Mouse (Mus musculus) myocyte (in vitro differentiated cells): Measurements from ENCODE around the gene Neurl1a. TPM values are rescaled to one million over a fixed set of nuclear protein-coding genes. Genes with fewer than 3 reads are reported as not detected.

Source experiments
- H3K27me3 ChIP-seq: one replicate; pipeline ENCODE4 v1.6.1; 2011; ENCODE audit not compliant: control insufficient read depth, insufficient read depth, insufficient read length
- H3K36me3 ChIP-seq: one replicate; pipeline ENCODE4 v1.6.1; 2011; ENCODE audit not compliant: control insufficient read depth, insufficient read depth
- H3K4me2 ChIP-seq: one replicate; pipeline ENCODE4 v1.6.1; 2011; ENCODE audit warnings: low read depth, control low read depth
- H3K4me3 ChIP-seq: one replicate; pipeline ENCODE4 v1.5.1; 2011; ENCODE audit warnings: mild to moderate bottlenecking, control low read depth, moderate library complexity
- H3K79me2 ChIP-seq: one replicate; pipeline ENCODE4 v1.6.1; 2011; ENCODE audit not compliant: control insufficient read depth, insufficient read depth
- H3ac ChIP-seq: one replicate; pipeline ENCODE4 v1.6.1; 2011; ENCODE audit not compliant: control insufficient read depth, insufficient read length
- CEBPB ChIP-seq: IDR thresholded peaks from 2 replicates; pipeline ENCODE4 v1.6.1; 2011; ENCODE audit warnings: mild to moderate bottlenecking, moderate library complexity; ENCODE audit not compliant: poor library complexity, insufficient read depth, severe bottlenecking
- E2F4 ChIP-seq: IDR thresholded peaks from one replicate; pipeline ENCODE4 v1.6.1; 2011; ENCODE audit warnings: mild to moderate bottlenecking, control low read depth, moderate library complexity; ENCODE audit not compliant: insufficient read depth
- MAX ChIP-seq: IDR thresholded peaks from one replicate; pipeline ENCODE4 v1.6.1; 2011; ENCODE audit warnings: low read depth, mild to moderate bottlenecking, control low read depth
- MYOD1 ChIP-seq, 3 experiments: IDR thresholded peaks; one replicate each; pipeline ENCODE4 v1.6.1; 2011; ENCODE audit warnings: control low read depth in 2 of 3, low read depth in 2 of 3, mild to moderate bottlenecking in 2 of 3, moderate library complexity in 1 of 3; ENCODE audit not compliant: insufficient read length in 2 of 3, control insufficient read depth in 1 of 3
- MYOG ChIP-seq, 3 experiments: IDR thresholded peaks; one replicate each; pipeline ENCODE4 v1.6.1; 2011; ENCODE audit warnings: control low read depth in 2 of 3, low read depth in 2 of 3, mild to moderate bottlenecking in 2 of 3; ENCODE audit not compliant: insufficient read length in 2 of 3, control insufficient read depth in 1 of 3, insufficient read depth in 1 of 3
- POLR2A ChIP-seq: IDR thresholded peaks from one replicate; pipeline ENCODE4 v1.6.1; 2011; ENCODE audit warnings: low read depth, mild to moderate bottlenecking, control low read depth, moderate library complexity; ENCODE audit not compliant: insufficient read length
- POLR2AphosphoS2 ChIP-seq: IDR thresholded peaks from one replicate; pipeline ENCODE4 v1.6.1; 2011; ENCODE audit warnings: low read depth, control low read depth; ENCODE audit not compliant: insufficient read length
- REST ChIP-seq: IDR thresholded peaks from one replicate; pipeline ENCODE4 v1.6.1; 2011; ENCODE audit warnings: mild to moderate bottlenecking, control low read depth, moderate library complexity; ENCODE audit not compliant: insufficient read depth, insufficient read length
- SRF ChIP-seq: IDR thresholded peaks from one replicate; pipeline ENCODE4 v1.6.1; 2011; ENCODE audit warnings: low read depth; ENCODE audit not compliant: control insufficient read depth, insufficient read length
- TCF12 ChIP-seq: IDR thresholded peaks from one replicate; pipeline ENCODE4 v1.6.1; 2011; ENCODE audit warnings: mild to moderate bottlenecking, control low read depth; ENCODE audit not compliant: poor library complexity, insufficient read depth, severe bottlenecking
- TCF3 ChIP-seq: IDR thresholded peaks from one replicate; pipeline ENCODE4 v1.6.1; 2011; ENCODE audit warnings: low read depth, control low read depth; ENCODE audit not compliant: insufficient read length
- USF1 ChIP-seq: IDR thresholded peaks from one replicate; pipeline ENCODE4 v1.6.1; 2011; ENCODE audit warnings: low read depth, mild to moderate bottlenecking, control low read depth, moderate library complexity
- polyA plus RNA-seq: library from polyadenylated mRNA; unstranded; fragments of >200 nt; fragmentation: generic; extraction: Trizol; gene quantifications from one replicate; pipeline ENCODE4 v1.2.1, GENCODE M21; 2012; ENCODE audit warnings: missing spikeins

Neurl1a gene
- polyA plus RNA-seq, 1 experiment, result 120 TPM

DNA sequence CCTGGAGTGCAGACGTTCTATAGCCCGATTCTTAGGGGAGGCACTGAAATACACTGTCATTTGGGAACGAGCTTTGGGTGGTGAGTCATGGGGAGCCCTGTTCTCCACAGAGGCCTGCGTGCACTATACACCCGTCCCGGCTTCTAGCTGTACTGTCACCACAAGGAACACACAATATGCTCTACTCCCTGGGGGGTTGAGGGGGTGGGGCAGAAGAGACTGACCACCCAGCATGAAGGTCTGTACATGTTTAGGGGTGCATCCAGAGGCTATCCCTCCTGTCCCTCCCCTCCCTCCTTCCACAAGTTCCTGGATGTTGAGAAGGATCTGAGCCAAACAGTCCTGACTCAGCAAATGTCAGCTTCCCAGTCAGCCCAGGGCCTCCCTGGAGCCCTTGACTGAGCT is 103.4 kb downstream of the Neurl1a start:
- Histone ChIP-seq H3ac (no peak overlapping the region), H3K4me3 (no peak overlapping the region), H3K79me2 (no peaks in the 10 kb centered on the region), H3K27me3 (no peaks in the 10 kb centered on the region), H3K4me2 (peak overlapping the region; percentile 36), H3K36me3 (peaks cover 27% of the 10 kb centered on the region)
- no peak for TF ChIP-seq CEBPB
- TF ChIP-seq POLR2AphosphoS2, result no peak
- no peak for TF ChIP-seq MYOG (IDR thresholded peaks at IDR 0.05; ENCODE audit: control insufficient read depth in 1 of 3, insufficient read depth in 1 of 3, insufficient read length in 2 of 3, low read depth in 2 of 3)
- no peak for TF ChIP-seq TCF12
- no peak for TF ChIP-seq USF1
- no peak for TF ChIP-seq POLR2A
- no peak for TF ChIP-seq TCF3
- TF ChIP-seq MYOD1 (IDR thresholded peaks at IDR 0.05; ENCODE audit: control insufficient read depth in 1 of 3, insufficient read length in 2 of 3, low read depth in 2 of 3), result no peak
- TF ChIP-seq SRF, result no peak
- TF ChIP-seq E2F4, result no peak
- TF ChIP-seq MAX, result no peak

- Histone ChIP-seq H3K79me2 (no peaks in the 10 kb centered on the region), H3K4me2 (peak overlapping the region; percentile 36), H3K4me3 (no peak overlapping the region), H3K27me3 (no peaks in the 10 kb centered on the region), H3K36me3 (peaks cover 20% of the 10 kb centered on the region), H3ac (no peak overlapping the region)
- peak in 1 of 3 experiments; percentile 76 for TF ChIP-seq MYOD1 (IDR thresholded peaks at IDR 0.05; ENCODE audit: control insufficient read depth in 1 of 3, insufficient read length in 2 of 3, low read depth in 2 of 3)
- TF ChIP-seq SRF, result no peak
- TF ChIP-seq POLR2AphosphoS2, result no peak
- peak; percentile 14 for TF ChIP-seq POLR2A
- no peak for TF ChIP-seq REST
- no peak for TF ChIP-seq CEBPB
- TF ChIP-seq E2F4, result no peak
- no peak for TF ChIP-seq USF1
- peak in 2 of 3 experiments; percentile 26 to 74 for TF ChIP-seq MYOG (IDR thresholded peaks at IDR 0.05; ENCODE audit: control insufficient read depth in 1 of 3, insufficient read depth in 1 of 3, insufficient read length in 2 of 3, low read depth in 2 of 3)
- no peak for TF ChIP-seq TCF3
- TF ChIP-seq MAX, result no peak
- no peak for TF ChIP-seq TCF12
Observed at GRCm38 (mm10) chr19:47282688-47283215, 104.1 kb downstream of the Neurl1a start.

GRCm38 (mm10) chr19:47285581-47285980 is 107.0 kb downstream of the Neurl1a start:
- Histone ChIP-seq H3K36me3 (peaks cover 18% of the 10 kb centered on the region), H3K79me2 (peaks cover 4% of the 10 kb centered on the region), H3ac (no peak overlapping the region), H3K4me3 (no peak overlapping the region), H3K27me3 (no peaks in the 10 kb centered on the region), H3K4me2 (no peak overlapping the region)
- TF ChIP-seq POLR2AphosphoS2 (peak; percentile 8), MYOD1 (IDR thresholded peaks at IDR 0.05; ENCODE audit: control insufficient read depth in 1 of 3, insufficient read length in 2 of 3, low read depth in 2 of 3) (no peak)

GRCm38 (mm10) chr19:47286886-47287450 is 108.3 kb downstream of the Neurl1a start:
- Histone ChIP-seq H3K36me3 (peaks cover 18% of the 10 kb centered on the region), H3K4me2 (no peak overlapping the region), H3K27me3 (no peaks in the 10 kb centered on the region), H3K4me3 (no peak overlapping the region), H3ac (no peak overlapping the region), H3K79me2 (peaks cover 4% of the 10 kb centered on the region)
- no peak for TF ChIP-seq E2F4
- TF ChIP-seq TCF3, result no peak
- TF ChIP-seq REST, result no peak
- no peak for TF ChIP-seq MYOG (IDR thresholded peaks at IDR 0.05; ENCODE audit: control insufficient read depth in 1 of 3, insufficient read depth in 1 of 3, insufficient read length in 2 of 3, low read depth in 2 of 3)
- no peak for TF ChIP-seq POLR2AphosphoS2

- Histone ChIP-seq H3ac (no peak overlapping the region), H3K4me3 (no peak overlapping the region), H3K79me2 (peaks cover 25% of the 10 kb centered on the region), H3K27me3 (no peaks in the 10 kb centered on the region), H3K4me2 (no peak overlapping the region), H3K36me3 (peaks cover 9% of the 10 kb centered on the region)
- no peak for TF ChIP-seq MYOD1 (IDR thresholded peaks at IDR 0.05; ENCODE audit: control insufficient read depth in 1 of 3, insufficient read length in 2 of 3, low read depth in 2 of 3)
- TF ChIP-seq MAX, result no peak
- TF ChIP-seq MYOG (IDR thresholded peaks at IDR 0.05; ENCODE audit: control insufficient read depth in 1 of 3, insufficient read depth in 1 of 3, insufficient read length in 2 of 3, low read depth in 2 of 3), result no peak
- no peak for TF ChIP-seq SRF
- TF ChIP-seq REST, result no peak
- no peak for TF ChIP-seq E2F4
- no peak for TF ChIP-seq POLR2AphosphoS2
- TF ChIP-seq CEBPB, result no peak
- no peak for TF ChIP-seq POLR2A
- no peak for TF ChIP-seq USF1
- TF ChIP-seq TCF3, result no peak
- TF ChIP-seq TCF12, result no peak
Observed at GRCm38 (mm10) chr19:47291307-47292080, 112.9 kb downstream of the Neurl1a start.
